Mouse (Mus musculus): ENCODE results near the gene Nhej1. TPM values are rescaled to one million over a fixed set of nuclear protein-coding genes. Genes with fewer than 3 reads are reported as not detected.

The Nhej1 gene
- total RNA-seq (2023): 5.0 TPM

DNA sequence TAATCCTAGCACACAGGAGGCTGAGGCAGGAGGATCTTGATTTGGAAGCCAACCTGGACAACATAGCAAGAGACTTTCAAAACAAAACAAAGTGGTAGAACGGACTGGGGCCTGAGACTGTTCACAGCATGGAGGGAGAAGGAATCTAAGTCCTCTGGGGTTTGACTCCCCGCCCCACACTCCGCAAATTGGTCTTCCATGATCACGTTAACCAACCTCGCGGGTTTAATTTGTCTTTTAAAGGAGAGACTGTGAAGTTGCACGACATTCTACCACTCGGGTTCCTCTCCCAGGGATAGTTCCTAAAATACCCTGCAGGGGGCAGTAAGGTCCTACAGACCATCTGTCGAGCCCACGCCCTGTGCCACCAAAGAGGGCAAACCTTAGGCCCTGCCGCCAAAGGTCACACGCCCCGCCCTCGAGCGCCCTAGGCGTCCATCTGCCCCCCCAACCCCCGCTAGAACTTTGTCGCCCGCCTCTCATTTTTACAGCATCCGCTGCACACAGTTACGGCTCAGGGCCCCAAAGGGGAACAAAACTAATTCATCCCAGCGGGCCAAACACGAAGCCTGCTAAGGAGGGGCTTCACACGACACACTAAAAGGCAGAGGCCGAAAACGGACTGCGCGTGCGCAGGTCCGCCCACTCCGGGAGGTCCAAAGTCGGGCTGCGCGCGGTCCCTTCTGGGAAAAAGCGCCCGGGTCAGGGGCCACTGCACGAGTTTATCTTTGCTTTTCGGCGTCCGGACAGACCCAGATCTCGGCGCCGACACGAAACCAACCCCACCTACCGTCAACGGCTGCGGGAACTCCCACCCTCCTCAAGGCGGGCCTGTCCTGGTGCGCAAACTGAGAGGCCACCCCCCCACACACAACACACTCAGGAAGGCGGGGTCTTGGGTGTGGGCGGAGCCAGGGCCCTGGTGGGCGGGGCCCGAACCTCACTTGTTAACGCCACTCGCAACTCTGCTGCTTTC, at the start of gene Nhej1:
Gene Nhej1, minus strand, starts transcription at position 855 of the 976 bp plus-strand sequence.

DNA sequence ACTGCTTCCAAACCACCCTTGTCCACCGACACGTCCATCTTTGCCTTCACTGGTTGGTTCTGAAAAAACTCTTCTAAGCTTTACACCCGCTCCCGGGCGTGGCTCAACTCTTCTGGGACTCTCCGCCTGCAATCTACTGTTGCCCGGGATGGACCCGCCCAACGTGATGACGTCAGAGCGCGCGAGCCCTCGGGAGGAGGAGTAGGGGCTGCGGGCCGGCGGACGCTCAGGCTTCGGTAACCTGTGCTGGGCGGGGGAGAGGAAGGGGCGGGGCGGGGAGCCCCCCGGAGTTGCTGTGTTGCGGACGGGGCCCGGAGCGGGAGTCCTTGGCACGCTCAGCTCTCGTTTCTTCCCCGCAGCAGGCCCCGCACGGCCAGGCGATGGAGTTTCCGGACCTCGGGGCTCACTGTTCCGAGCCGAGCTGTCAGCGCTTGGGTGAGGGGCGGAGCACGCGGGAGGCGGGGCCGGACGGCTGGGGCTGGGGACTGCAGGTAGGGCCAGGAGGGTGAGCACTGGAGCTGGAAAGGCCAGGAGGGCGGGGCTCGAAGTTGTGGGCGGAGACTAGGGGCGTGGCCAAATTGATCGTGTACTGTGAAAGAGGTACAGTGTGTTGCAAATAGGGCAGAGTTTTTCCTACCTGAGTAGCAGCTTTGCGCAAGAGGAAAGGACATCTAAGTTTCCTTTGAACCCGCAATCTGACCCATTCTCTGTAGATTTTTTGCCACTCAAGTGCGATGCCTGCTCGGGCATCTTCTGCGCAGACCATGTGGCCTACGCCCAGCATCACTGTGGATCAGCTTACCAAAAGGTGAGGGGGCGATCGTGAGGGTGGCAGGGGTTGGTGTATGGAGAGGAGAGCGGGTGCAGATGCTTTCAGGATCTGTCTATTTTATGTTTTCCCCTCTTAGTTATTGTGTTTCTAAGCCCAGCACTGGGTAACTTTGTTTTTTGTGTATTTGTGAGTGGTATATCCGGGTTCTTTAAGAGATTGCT, 43.8 kb upstream of the Nhej1 start, which contains the start of gene Zfand2b:
Gene Zfand2b, plus strand, starts transcription at position 175 of the 993 bp plus-strand sequence.

DNA sequence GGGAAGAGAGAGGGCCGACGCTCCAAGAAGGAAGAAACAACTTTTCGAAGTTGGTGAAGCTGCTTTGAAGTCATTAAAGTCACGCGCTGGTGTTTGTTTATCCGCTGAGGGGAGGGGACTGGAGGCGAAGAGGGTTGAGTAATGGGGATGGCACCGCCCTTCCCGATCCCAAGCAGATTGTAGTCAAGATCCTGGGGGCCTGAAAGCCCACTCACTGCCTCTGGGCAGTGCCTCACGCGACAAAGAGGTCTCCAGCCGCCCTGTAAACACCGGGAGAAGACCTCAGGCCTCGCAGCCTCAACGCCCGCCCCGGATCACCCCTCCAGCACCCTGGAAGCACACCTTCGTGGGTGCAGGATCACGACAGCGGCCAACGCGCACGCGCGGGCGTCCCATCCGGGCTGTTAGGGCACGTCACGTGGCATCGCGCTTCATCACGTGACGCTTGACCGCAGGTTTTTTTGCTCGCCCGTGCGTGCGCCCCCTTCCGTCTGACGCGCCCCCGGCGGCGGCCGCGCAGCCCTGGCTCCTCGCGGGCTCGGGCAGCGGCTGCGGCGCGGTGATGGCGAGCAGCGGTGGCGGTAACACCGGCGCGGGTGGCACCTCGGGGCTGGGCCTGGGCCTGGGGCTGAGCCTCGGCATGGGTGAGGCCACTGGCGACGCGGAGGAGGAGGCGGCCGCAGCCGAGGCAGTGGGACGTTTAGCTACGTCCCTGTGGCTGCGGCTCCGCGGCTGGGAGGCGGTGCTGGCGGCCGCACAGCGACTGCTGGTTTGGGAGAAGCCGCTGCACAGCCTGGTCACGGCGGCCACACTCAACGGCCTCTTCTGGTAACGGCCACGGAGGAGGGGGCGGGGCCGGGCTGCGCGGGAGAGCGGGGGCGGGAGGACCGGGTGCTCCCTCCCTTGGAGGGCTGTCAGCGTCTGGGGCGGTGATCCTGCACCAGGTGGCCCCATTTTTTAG, 17.6 kb upstream of the Nhej1 start, which contains the start of the genes Cnppd1 and Retreg2:
Gene Cnppd1, minus strand, starts transcription at position 411 of the 961 bp plus-strand sequence.
Gene Retreg2, plus strand, starts transcription at position 478 of the 961 bp plus-strand sequence.

DNA sequence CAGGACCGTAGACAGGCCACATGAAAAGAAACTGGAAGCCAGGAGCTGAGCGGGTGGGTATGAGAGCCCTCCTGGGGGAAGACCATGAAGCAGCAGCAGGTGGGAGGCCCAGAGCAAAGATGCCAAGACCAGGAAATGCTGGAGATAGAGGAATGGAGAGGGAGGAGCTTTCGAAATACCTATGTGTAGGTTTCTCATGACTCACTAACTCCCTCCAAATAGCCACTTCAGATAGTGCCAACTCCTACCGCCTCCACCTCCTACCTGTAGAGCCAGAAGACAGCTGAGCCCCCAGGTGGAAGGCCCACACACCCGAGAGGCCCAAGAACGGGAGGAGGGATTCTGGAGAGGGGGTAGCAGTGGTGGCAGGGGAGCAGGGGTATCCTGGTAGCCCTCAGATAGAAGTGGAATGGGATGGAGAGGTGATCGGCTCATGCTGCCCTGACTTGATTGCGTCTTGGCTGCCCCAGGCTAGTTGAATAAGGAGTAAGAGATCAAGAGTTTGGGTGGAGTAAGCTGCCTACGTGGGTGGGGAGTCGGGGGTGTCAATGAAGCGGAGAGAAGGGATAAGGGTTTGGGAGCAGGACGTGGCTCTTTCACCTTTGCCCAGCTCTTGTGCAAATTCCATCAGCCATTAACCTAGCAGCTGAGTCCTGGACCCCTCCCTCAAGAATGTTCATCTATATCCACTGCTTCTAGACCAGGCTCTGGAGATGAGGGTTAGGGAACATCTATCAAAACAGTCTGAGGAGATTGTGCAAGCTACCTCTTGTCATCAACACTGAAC, 8.6 kb upstream of the Nhej1 start, which contains the start of gene Slc23a3:
Gene Slc23a3, minus strand, starts transcription at position 470 of the 787 bp plus-strand sequence.

DNA sequence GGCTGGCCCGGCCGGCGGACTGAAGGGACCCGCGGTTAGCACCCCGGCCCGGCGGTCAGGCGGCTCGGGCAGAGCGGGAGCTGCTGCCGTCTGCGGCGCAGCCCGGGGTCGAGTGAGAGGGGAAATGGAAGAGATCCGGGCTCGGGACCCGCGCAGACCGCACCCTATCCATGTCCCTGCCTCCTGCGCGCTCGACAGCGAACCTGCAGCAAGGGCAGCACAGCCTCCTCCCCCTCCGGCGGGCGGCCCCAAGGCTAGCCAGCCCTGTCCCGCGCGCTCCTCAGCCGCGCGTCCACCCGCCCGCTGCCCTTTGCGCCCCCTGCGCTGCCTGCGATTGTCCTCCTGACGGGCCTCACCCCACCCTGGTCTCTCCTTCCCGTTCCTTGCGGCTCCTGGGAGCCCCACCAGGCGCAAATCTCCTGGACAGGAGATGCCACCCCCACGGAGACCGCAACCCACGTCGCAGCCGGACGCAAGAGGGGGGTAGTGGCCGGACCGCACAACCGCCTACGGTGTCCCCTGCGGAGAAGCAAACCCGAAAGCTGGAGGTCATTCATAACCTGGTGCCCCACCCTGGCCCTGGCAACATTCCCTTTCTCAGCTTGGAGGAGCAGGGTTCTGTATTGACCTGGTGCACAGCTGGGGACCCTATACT, 173.3 kb downstream of the Nhej1 start, which contains the start of gene Ihh:
Gene Ihh, minus strand, starts transcription at position 117 of the 655 bp plus-strand sequence.

DNA sequence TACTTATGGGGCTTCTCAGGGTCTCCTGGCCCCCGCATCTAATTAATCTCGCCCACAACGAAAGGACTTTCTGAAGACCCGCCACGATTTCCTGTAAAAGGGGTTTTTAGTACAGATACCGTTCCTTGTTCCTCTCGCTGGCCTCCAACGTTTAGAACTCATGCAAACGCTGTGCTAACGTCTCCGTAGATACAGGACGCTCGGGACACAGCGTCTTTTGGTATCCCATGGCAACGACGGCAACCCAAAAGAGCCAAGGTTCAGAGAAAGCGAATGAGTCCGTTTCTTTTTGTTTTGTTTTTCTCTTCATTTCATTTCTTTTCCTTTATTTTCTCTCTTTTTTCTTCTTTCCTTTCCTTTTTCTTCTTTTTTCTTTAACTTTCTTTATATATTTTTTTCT, 189.6 kb downstream of the Nhej1 start, which contains the start of gene Cfap65:
Gene Cfap65, minus strand, starts transcription at position 198 of the 400 bp plus-strand sequence.

Other genes starting within 250 kb of the Nhej1 start
- gene Fev, start 239.8 kb downstream of the Nhej1 start, total RNA-seq (2023): not detected
- gene Cryba2, start 232.1 kb downstream of the Nhej1 start, total RNA-seq (2023): not detected
- gene Cfap65, start 189.6 kb downstream of the Nhej1 start, total RNA-seq (2023): not detected
- 0.44 TPM for gene Ihh, start 173.5 kb downstream of the Nhej1 start, total RNA-seq (2023)
- gene Slc23a3, start 8.7 kb upstream of the Nhej1 start, total RNA-seq (2023): 5.5 TPM
- gene Cnppd1, start 17.5 kb upstream of the Nhej1 start, total RNA-seq (2023): 127 TPM
- 72.2 TPM for gene Retreg2, start 17.6 kb upstream of the Nhej1 start, total RNA-seq (2023)
- gene Zfand2b, start 43.4 kb upstream of the Nhej1 start, total RNA-seq (2023): 39.0 TPM
- gene Abcb6, start 55.2 kb upstream of the Nhej1 start, total RNA-seq (2023): 3.5 TPM
- gene Ankzf1, start 67.0 kb upstream of the Nhej1 start, total RNA-seq (2023): 18.1 TPM
- 37.7 TPM for gene Atg9a, start 67.0 kb upstream of the Nhej1 start, total RNA-seq (2023)
- 14.8 TPM for gene Glb1l, start 85.6 kb upstream of the Nhej1 start, total RNA-seq (2023)
- gene Stk16, start 85.6 kb upstream of the Nhej1 start, total RNA-seq (2023): 55.9 TPM
- 183 TPM for gene Tuba4a, start 94.7 kb upstream of the Nhej1 start, total RNA-seq (2023)
- not detected for gene A630095N17Rik, start 106.9 kb upstream of the Nhej1 start, total RNA-seq (2023)
- gene Dnajb2, start 111.2 kb upstream of the Nhej1 start, total RNA-seq (2023): 44.8 TPM
- 0.41 TPM for gene Ptprn, start 139.3 kb upstream of the Nhej1 start, total RNA-seq (2023)
- gene Resp18, start 153.2 kb upstream of the Nhej1 start, total RNA-seq (2023): not detected
- gene Dnpep, start 192.8 kb upstream of the Nhej1 start, total RNA-seq (2023): 34.7 TPM
- not detected for gene Des, start 235.1 kb upstream of the Nhej1 start, total RNA-seq (2023)

Data from CD4-positive naive resting alpha-beta T cell, adult 76 days (primary cell).